Mouse (Mus musculus): ENCODE measurements around the gene Pakap. TPM values are rescaled to one million over a fixed set of nuclear protein-coding genes. Genes with fewer than 3 reads are reported as not detected.

Pakap gene
- polyA plus RNA-seq, 1 experiment from 2014 or later, result 5.1 TPM

DNA sequence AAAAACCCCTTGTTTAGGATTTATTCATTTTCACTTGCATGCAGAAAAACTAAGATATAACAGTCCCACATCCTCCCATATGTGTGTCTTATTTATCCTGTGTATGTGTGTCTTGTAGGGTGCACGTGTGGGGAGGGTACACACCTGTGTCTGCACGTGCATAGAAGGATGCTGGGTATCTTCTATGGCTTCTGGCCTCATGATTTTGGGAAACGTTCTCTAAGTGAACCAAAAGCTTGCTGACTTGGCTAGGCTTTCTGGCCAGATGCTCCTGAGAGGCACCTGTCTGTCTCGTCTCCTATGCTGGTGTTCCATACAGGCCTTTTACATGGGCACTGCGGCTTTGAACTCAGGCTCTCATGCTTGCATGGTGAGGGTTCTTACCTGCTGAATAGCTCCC lies 254.7 kb downstream of the Pakap start:
- Histone ChIP-seq H3K4me3 (ENCODE audit: low read depth, low read length) (no peak overlapping the region), H3K27me3 (replicated peaks; ENCODE audit: control insufficient read depth, insufficient read depth, low read length) (no peaks in the 10 kb centered on the region), H3K9me3 (ENCODE audit: control insufficient read depth, low read length) (no peaks in the 10 kb centered on the region), H3K4me2 (no peak overlapping the region), H3K4me1 (replicated peaks; ENCODE audit: control insufficient read depth, insufficient read depth, low read length) (no peaks in the 10 kb centered on the region), H3K36me3 (ENCODE audit: control insufficient read depth, insufficient read depth, low read length) (no peaks in the 10 kb centered on the region), H3K9ac (ENCODE audit: low read depth, low read length) (no peak overlapping the region), H3K27ac (ENCODE audit: low read depth, low read length) (no peak overlapping the region)
- ATAC-seq (replicated peaks; ENCODE audit: low FRiP score) (no peak), DNase-seq (ENCODE audit: low spot score) (no peak)
- 80% methylated on average over 5 of the region's 5 CpGs for WGBS

- Histone ChIP-seq H3K27ac (ENCODE audit: low read depth, low read length) (no peak overlapping the region), H3K4me1 (replicated peaks; ENCODE audit: control insufficient read depth, insufficient read depth, low read length) (no peaks in the 10 kb centered on the region)
Observed at GRCm38 (mm10) chr4:57824626-57825240, 256.8 kb downstream of the Pakap start.

GRCm38 (mm10) chr4:57826272-57826671 lies 258.3 kb downstream of the Pakap start:
- H3K9me3 ChIP-seq (ENCODE audit: control insufficient read depth, low read length), result no peaks in the 10 kb centered on the region
- no peak for DNase-seq (ENCODE audit: low spot score)
- H3K27ac ChIP-seq (ENCODE audit: low read depth, low read length), result no peak overlapping the region
- no peak overlapping the region for H3K4me3 ChIP-seq (ENCODE audit: low read depth, low read length)
- H3K9ac ChIP-seq (ENCODE audit: low read depth, low read length), result no peak overlapping the region
- WGBS, result 80% methylated on average over 7 of the region's 7 CpGs
- H3K4me2 ChIP-seq, result no peak overlapping the region
- ATAC-seq (replicated peaks; ENCODE audit: low FRiP score), result no peak
- no peaks in the 10 kb centered on the region for H3K36me3 ChIP-seq (ENCODE audit: control insufficient read depth, insufficient read depth, low read length)
- H3K27me3 ChIP-seq (replicated peaks; ENCODE audit: control insufficient read depth, insufficient read depth, low read length), result no peaks in the 10 kb centered on the region
- no peaks in the 10 kb centered on the region for H3K4me1 ChIP-seq (replicated peaks; ENCODE audit: control insufficient read depth, insufficient read depth, low read length)

More at GRCm38 (mm10) chr4:57824626-57825240, 256.8 kb downstream of the Pakap start:
- DNase-seq (ENCODE audit: low spot score), result no peak
- no peak for ATAC-seq (replicated peaks; ENCODE audit: low FRiP score)
- no peaks in the 10 kb centered on the region for H3K9me3 ChIP-seq (ENCODE audit: control insufficient read depth, low read length)
- WGBS, result 60% methylated on average over 8 of the region's 8 CpGs
- H3K36me3 ChIP-seq (ENCODE audit: control insufficient read depth, insufficient read depth, low read length), result no peaks in the 10 kb centered on the region
- no peaks in the 10 kb centered on the region for H3K27me3 ChIP-seq (replicated peaks; ENCODE audit: control insufficient read depth, insufficient read depth, low read length)
- H3K4me3 ChIP-seq (ENCODE audit: low read depth, low read length), result no peak overlapping the region
- H3K9ac ChIP-seq (ENCODE audit: low read depth, low read length), result no peak overlapping the region
- H3K4me2 ChIP-seq, result no peak overlapping the region

DNA sequence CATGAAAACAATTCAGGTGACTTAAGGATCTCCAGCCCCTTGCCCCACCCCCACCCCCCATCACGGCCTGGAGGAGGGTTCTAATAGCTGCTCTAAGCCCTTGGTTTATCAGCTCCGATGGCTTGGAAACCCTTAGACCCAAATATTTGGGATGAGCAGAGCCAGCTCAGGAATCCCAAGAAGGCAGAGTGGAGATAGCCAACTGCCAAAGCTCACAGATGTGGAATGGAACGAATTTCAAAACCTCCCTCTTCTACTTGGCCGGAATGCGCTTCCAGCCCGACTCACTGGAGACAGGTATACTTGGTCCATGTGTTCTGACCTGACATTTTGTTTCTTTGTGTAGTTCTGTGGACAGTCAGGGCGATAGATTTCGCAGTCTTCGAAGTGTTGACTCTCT lies 261.2 kb downstream of the Pakap start:
- no peaks in the 10 kb centered on the region for H3K36me3 ChIP-seq (ENCODE audit: control insufficient read depth, insufficient read depth, low read length)
- no peaks in the 10 kb centered on the region for H3K9me3 ChIP-seq (ENCODE audit: control insufficient read depth, low read length)
- H3K4me3 ChIP-seq (ENCODE audit: low read depth, low read length), result no peak overlapping the region
- DNase-seq (ENCODE audit: low spot score), result no peak
- no peak for ATAC-seq (replicated peaks; ENCODE audit: low FRiP score)
- no peak overlapping the region for H3K4me2 ChIP-seq
- H3K9ac ChIP-seq (ENCODE audit: low read depth, low read length), result no peak overlapping the region
- H3K4me1 ChIP-seq (replicated peaks; ENCODE audit: control insufficient read depth, insufficient read depth, low read length), result no peaks in the 10 kb centered on the region; the same call in 1 of the 2 replicates
- 64% methylated on average over 9 of the region's 9 CpGs for WGBS
- H3K27me3 ChIP-seq (replicated peaks; ENCODE audit: control insufficient read depth, insufficient read depth, low read length), result no peaks in the 10 kb centered on the region
- no peak overlapping the region for H3K27ac ChIP-seq (ENCODE audit: low read depth, low read length)

DNA sequence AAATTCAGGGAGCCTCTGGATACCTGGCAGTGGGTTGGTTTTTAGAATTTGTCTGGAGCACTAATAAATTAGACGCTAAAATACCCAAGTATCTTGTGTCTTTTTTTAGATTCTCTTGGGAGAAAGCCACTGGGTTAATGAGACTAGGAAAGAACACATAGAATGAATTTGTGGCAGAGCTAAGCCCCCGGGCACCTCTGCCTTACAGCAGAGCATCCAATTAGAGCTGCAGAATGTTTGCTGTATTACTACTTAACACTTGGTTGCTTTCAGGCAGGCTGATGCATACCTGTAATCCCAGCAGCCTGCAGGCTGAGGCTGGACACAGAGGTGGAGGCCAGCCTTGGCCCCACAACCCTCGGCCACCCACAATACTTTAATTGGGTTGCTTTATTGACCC lies 261.8 kb downstream of the Pakap start:
- no peak for DNase-seq (ENCODE audit: low spot score)
- no peak overlapping the region for H3K9ac ChIP-seq (ENCODE audit: low read depth, low read length)
- no peak overlapping the region for H3K27ac ChIP-seq (ENCODE audit: low read depth, low read length)
- no peaks in the 10 kb centered on the region for H3K36me3 ChIP-seq (ENCODE audit: control insufficient read depth, insufficient read depth, low read length)
- no peak overlapping the region for H3K4me3 ChIP-seq (ENCODE audit: low read depth, low read length)
- WGBS, result 81% methylated on average over 3 of the region's 3 CpGs
- no peaks in the 10 kb centered on the region; the same call in 1 of the 2 replicates for H3K4me1 ChIP-seq (replicated peaks; ENCODE audit: control insufficient read depth, insufficient read depth, low read length)
- no peaks in the 10 kb centered on the region for H3K9me3 ChIP-seq (ENCODE audit: control insufficient read depth, low read length)
- H3K27me3 ChIP-seq (replicated peaks; ENCODE audit: control insufficient read depth, insufficient read depth, low read length), result no peaks in the 10 kb centered on the region
- no peak for ATAC-seq (replicated peaks; ENCODE audit: low FRiP score)
- H3K4me2 ChIP-seq, result no peak overlapping the region

GRCm38 (mm10) chr4:57832318-57832717 lies 264.3 kb downstream of the Pakap start:
- H3K27me3 ChIP-seq (replicated peaks; ENCODE audit: control insufficient read depth, insufficient read depth, low read length), result no peaks in the 10 kb centered on the region
- WGBS, result 52% methylated on average over 7 of the region's 7 CpGs
- no peak for ATAC-seq (replicated peaks; ENCODE audit: low FRiP score)
- no peak overlapping the region for H3K9ac ChIP-seq (ENCODE audit: low read depth, low read length)
- no peaks in the 10 kb centered on the region for H3K9me3 ChIP-seq (ENCODE audit: control insufficient read depth, low read length)
- no peak overlapping the region for H3K27ac ChIP-seq (ENCODE audit: low read depth, low read length)
- no peaks in the 10 kb centered on the region; the same call in 1 of the 2 replicates for H3K4me1 ChIP-seq (replicated peaks; ENCODE audit: control insufficient read depth, insufficient read depth, low read length)
- H3K4me2 ChIP-seq, result no peak overlapping the region
- H3K4me3 ChIP-seq (ENCODE audit: low read depth, low read length), result no peak overlapping the region
- no peaks in the 10 kb centered on the region for H3K36me3 ChIP-seq (ENCODE audit: control insufficient read depth, insufficient read depth, low read length)
- DNase-seq (ENCODE audit: low spot score), result no peak

DNA sequence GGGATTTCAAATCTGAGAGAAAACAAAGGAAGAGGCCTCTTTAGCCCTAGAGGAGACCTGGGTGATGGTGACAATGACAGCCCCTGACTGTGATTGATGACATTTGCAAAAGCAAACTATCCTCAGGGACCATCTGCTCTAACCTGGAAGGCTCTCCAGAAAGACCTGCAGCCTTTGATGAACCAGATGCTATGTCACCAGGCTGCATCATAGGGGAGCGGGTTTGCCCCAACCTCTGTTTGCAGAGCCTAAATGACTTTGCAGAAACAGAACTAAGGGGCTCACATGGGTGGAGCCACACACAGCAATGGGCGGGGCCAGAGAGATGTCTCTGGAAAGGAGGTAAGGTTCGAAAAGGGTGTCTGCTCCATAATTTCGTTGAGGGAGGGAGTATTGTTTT lies 265.1 kb downstream of the Pakap start:
- H3K36me3 ChIP-seq (ENCODE audit: control insufficient read depth, insufficient read depth, low read length), result no peaks in the 10 kb centered on the region
- ATAC-seq (replicated peaks; ENCODE audit: low FRiP score) (no peak), DNase-seq (ENCODE audit: low spot score) (no peak)
- H3K4me2 ChIP-seq, result no peak overlapping the region
- H3K27me3 ChIP-seq (replicated peaks; ENCODE audit: control insufficient read depth, insufficient read depth, low read length), result no peaks in the 10 kb centered on the region
- H3K9me3 ChIP-seq (ENCODE audit: control insufficient read depth, low read length), result no peaks in the 10 kb centered on the region
- no peak overlapping the region for H3K9ac ChIP-seq (ENCODE audit: low read depth, low read length)
- no peak overlapping the region for H3K4me3 ChIP-seq (ENCODE audit: low read depth, low read length)
- 64% methylated on average over 4 of the region's 4 CpGs for WGBS
- no peaks in the 10 kb centered on the region; the same call in 1 of the 2 replicates for H3K4me1 ChIP-seq (replicated peaks; ENCODE audit: control insufficient read depth, insufficient read depth, low read length)
- H3K27ac ChIP-seq (ENCODE audit: low read depth, low read length), result no peak overlapping the region

- Histone ChIP-seq H3K27ac (ENCODE audit: low read depth, low read length) (no peak overlapping the region), H3K27me3 (replicated peaks; ENCODE audit: control insufficient read depth, insufficient read depth, low read length) (no peaks in the 10 kb centered on the region), H3K36me3 (ENCODE audit: control insufficient read depth, insufficient read depth, low read length) (no peaks in the 10 kb centered on the region), H3K4me2 (no peak overlapping the region), H3K4me3 (ENCODE audit: low read depth, low read length) (no peak overlapping the region), H3K4me1 (replicated peaks; ENCODE audit: control insufficient read depth, insufficient read depth, low read length) (no peaks in the 10 kb centered on the region; the same call in 1 of the 2 replicates), H3K9me3 (ENCODE audit: control insufficient read depth, low read length) (no peaks in the 10 kb centered on the region), H3K9ac (ENCODE audit: low read depth, low read length) (no peak overlapping the region)
- 61% methylated on average over 4 of the region's 4 CpGs for WGBS
- ATAC-seq (replicated peaks; ENCODE audit: low FRiP score), result no peak
- no peak for DNase-seq (ENCODE audit: low spot score)
Observed at GRCm38 (mm10) chr4:57834141-57834540, 266.2 kb downstream of the Pakap start.

DNA sequence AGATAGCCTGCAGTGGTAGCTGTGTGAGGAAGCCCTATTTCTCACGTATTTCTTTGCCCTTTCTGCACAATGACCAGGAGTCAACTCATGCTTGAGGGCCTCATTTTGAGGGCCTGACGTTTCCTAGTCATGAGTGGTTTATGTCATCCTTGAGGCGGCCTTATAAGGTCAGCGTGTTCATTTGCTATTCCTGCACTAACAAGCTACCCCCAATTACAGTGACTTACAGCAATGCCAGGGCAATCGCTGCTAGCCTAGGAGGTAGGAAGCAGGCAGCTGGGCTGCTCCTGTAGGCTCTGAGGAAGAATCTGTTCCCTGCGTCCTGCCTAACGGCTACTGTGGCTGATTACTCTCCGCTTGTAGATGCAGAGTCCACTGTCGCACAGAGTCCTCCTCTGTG lies 269.1 kb downstream of the Pakap start:
- no peaks in the 10 kb centered on the region for H3K9me3 ChIP-seq (ENCODE audit: control insufficient read depth, low read length)
- no peaks in the 10 kb centered on the region; the same call in 1 of the 2 replicates for H3K4me1 ChIP-seq (replicated peaks; ENCODE audit: control insufficient read depth, insufficient read depth, low read length)
- ATAC-seq (replicated peaks; ENCODE audit: low FRiP score) (no peak), DNase-seq (ENCODE audit: low spot score) (no peak)
- no peak overlapping the region for H3K4me3 ChIP-seq (ENCODE audit: low read depth, low read length)
- H3K36me3 ChIP-seq (ENCODE audit: control insufficient read depth, insufficient read depth, low read length), result no peaks in the 10 kb centered on the region
- no peaks in the 10 kb centered on the region for H3K27me3 ChIP-seq (replicated peaks; ENCODE audit: control insufficient read depth, insufficient read depth, low read length)
- H3K27ac ChIP-seq (ENCODE audit: low read depth, low read length), result no peak overlapping the region
- H3K9ac ChIP-seq (ENCODE audit: low read depth, low read length), result no peak overlapping the region
- WGBS, result 69% methylated on average over 9 of the region's 9 CpGs
- no peak overlapping the region for H3K4me2 ChIP-seq
